Mouse (Mus musculus) hindlimb bud, embryonic 11.5 days (tissue): ENCODE results near the gene Tada3.

Experiments
- DNase-seq: peaks from one replicate; pipeline ENCODE4 v3.0.0-alpha.2; 2012; ENCODE audit warnings: low read depth, low spot score; ENCODE audit errors: extremely low spot score

Gene Tada3

GRCm38 (mm10) chr6:113377496-113378385 lies at the start of gene Tada3, which contains the start of gene Arpc4:
TSS of gene Tada3 (minus strand) at chr6:113377883.
TSS of gene Arpc4 (plus strand) at chr6:113378115.
- DNase-seq = peak; percentile 95

- peak; percentile 37 for DNase-seq
Measured at GRCm38 (mm10) chr6:113427397-113427796, 49.7 kb upstream of the Tada3 start.

- DNase-seq = no peak
Measured at GRCm38 (mm10) chr6:113426696-113427095, 49.0 kb upstream of the Tada3 start.

- no peak for DNase-seq
Measured at GRCm38 (mm10) chr6:113424187-113424586, 46.5 kb upstream of the Tada3 start.

- DNase-seq = no peak
Measured at GRCm38 (mm10) chr6:113423000-113423399, 45.3 kb upstream of the Tada3 start.

GRCm38 (mm10) chr6:113419199-113419587 lies 41.5 kb upstream of the Tada3 start, which contains the start of gene Rpusd3:
TSS of gene Rpusd3 (minus strand) at chr6:113419340.
- DNase-seq = peak; percentile 99

- no peak for DNase-seq
Measured at GRCm38 (mm10) chr6:113418441-113419198, 40.9 kb upstream of the Tada3 start.

GRCm38 (mm10) chr6:113416416-113416815 lies 38.7 kb upstream of the Tada3 start:
- DNase-seq = no peak

GRCm38 (mm10) chr6:113410001-113410400 lies 32.3 kb upstream of the Tada3 start:
- DNase-seq = no peak

GRCm38 (mm10) chr6:113406683-113407082 lies 29.0 kb upstream of the Tada3 start:
- no peak for DNase-seq

- DNase-seq = no peak
Measured at GRCm38 (mm10) chr6:113405483-113405882, 27.8 kb upstream of the Tada3 start.

- no peak for DNase-seq
Measured at GRCm38 (mm10) chr6:113404649-113405448, 27.2 kb upstream of the Tada3 start.

GRCm38 (mm10) chr6:113402094-113402493 lies 24.4 kb upstream of the Tada3 start:
- no peak for DNase-seq

GRCm38 (mm10) chr6:113396270-113397030 lies 18.8 kb upstream of the Tada3 start:
- DNase-seq = no peak

GRCm38 (mm10) chr6:113395501-113395900 lies 17.8 kb upstream of the Tada3 start:
- no peak for DNase-seq

GRCm38 (mm10) chr6:113394811-113395210 lies 17.1 kb upstream of the Tada3 start:
- DNase-seq = no peak

GRCm38 (mm10) chr6:113393951-113394350 lies 16.3 kb upstream of the Tada3 start:
- DNase-seq = no peak

- no peak for DNase-seq
Measured at GRCm38 (mm10) chr6:113392387-113393071, 14.8 kb upstream of the Tada3 start.

- no peak for DNase-seq
Measured at GRCm38 (mm10) chr6:113392015-113392386, 14.3 kb upstream of the Tada3 start.

GRCm38 (mm10) chr6:113390715-113391114 lies 13.0 kb upstream of the Tada3 start:
- DNase-seq = no peak
